Mouse (Mus musculus) embryo, embryonic 10 days (tissue): ENCODE results near the gene Slc7a12.

Source experiments
- DNase-seq: peaks from one replicate; pipeline ENCODE4 v3.0.0-alpha.2; 2015; ENCODE audit warnings: low spot score

Slc7a12 gene

DNA sequence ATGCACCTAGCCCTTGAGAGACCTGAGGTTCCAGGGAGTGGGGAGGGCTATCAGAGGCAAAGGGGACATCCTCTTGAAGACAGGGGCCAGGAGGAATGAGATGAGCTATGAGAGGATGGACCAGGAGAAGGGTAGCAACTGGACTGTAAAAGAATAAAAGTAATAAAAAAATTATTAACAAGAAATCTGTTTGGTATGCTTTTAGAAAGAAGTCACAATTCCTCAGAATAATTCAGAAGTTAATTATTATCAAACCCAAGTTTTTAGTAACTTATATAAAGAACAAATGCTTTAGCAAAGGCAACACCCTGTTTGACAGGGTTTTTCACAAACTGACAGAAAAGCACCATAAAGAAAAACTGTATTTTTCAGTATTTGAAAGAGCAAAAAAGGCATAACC, at the start of gene Slc7a12:
Slc7a12 (plus strand) TSS at position 301 of the 400 bp plus-strand sequence.
- no peak for DNase-seq

- DNase-seq = no peak
These were observed 48.1 kb upstream of the Slc7a12 start for GRCm38 (mm10) chr3:14432381-14432780.

DNA sequence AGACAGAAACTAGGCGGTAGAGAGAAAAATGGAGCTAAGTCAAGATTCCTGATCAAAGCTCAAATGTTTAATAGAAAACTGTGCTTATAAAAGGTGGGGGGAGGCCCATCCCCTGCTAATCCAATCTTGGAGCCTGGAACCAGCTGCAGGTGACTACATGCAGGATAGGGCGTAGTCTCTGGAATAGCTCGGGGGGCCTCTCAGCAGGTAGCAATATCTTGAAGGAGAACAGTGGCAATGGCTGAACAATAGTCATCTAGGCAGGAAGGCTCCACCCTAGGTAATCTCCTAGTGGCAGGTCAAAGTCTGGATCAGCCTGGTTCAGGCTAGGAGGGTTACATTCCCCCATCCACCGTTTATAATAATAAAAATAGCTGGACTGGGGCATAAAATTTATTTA, 34.5 kb upstream of the Slc7a12 start:
- no peak for DNase-seq

GRCm38 (mm10) chr3:14446691-14447090, 33.8 kb upstream of the Slc7a12 start:
- DNase-seq = no peak
